Mouse (Mus musculus) G1E-ER4 (cell line): ENCODE results near the gene Arhgef28. TPM values are rescaled to one million over a fixed set of nuclear protein-coding genes. Genes with fewer than 3 reads are reported as not detected.

Experiments
- GATA1 ChIP-seq: IDR thresholded peaks from one replicate; pipeline ENCODE4 v1.8.0; 2012; ENCODE audit warnings: low read length, inconsistent platforms
- polyA plus RNA-seq: library from polyadenylated mRNA; stranded (reverse); fragments of >175 nt; gene quantifications from 2 replicates; pipeline ENCODE4 v1.2.3, GENCODE M21; 2012

The Arhgef28 gene
- polyA plus RNA-seq, 1 experiment: not detected

DNA sequence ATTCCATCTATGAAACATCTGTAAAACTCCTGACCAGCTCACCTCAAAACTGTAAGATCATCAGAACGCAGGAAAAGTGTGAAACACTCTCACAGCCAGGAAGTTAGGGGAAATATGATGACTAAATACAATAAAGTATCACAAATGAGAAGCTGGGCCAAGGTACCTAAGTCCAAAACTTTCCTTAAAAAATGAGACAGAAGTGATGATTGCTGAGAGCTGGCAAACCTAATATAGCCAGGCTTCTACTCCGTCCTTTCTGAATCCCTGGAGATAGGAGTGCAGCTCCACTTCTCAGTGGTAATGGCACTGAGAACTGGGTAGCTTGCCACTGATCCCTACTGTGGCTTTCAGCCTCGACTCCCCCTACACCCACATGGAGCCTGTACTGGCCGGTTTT, 184.3 kb downstream of the Arhgef28 start:
- no peak for TF ChIP-seq GATA1

DNA sequence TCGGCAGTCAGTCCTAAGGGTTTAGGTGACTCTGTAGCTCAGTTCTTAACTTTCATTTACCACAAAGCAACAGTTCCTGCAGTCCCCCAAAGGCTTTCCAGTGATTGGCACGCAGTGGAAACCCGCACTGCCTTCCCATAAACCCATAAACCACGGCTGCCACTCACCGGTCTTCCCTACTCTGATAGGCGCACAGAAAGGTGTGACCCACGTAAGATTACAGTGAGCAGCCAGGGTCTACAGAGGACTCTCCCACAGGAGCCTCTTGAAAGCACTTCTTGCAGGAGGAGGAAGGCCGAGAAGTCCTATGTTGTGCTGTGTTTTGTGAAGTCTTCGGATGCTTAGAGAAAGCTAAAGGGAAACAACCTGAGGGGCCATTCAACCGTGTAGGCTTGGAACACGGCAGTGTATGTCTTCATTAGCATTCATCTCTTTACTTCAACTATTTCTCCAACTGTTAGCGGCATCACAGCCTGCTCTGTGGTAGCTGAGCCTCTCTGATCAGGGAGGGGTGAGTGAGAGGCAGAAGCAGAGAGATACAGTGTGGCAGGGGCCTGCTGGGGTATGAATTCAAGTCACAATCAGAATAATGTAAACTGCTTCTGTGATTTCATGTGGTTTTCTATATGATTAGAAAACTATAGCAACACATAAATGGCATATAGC, 189.2 kb downstream of the Arhgef28 start:
- TF ChIP-seq GATA1: no peak

DNA sequence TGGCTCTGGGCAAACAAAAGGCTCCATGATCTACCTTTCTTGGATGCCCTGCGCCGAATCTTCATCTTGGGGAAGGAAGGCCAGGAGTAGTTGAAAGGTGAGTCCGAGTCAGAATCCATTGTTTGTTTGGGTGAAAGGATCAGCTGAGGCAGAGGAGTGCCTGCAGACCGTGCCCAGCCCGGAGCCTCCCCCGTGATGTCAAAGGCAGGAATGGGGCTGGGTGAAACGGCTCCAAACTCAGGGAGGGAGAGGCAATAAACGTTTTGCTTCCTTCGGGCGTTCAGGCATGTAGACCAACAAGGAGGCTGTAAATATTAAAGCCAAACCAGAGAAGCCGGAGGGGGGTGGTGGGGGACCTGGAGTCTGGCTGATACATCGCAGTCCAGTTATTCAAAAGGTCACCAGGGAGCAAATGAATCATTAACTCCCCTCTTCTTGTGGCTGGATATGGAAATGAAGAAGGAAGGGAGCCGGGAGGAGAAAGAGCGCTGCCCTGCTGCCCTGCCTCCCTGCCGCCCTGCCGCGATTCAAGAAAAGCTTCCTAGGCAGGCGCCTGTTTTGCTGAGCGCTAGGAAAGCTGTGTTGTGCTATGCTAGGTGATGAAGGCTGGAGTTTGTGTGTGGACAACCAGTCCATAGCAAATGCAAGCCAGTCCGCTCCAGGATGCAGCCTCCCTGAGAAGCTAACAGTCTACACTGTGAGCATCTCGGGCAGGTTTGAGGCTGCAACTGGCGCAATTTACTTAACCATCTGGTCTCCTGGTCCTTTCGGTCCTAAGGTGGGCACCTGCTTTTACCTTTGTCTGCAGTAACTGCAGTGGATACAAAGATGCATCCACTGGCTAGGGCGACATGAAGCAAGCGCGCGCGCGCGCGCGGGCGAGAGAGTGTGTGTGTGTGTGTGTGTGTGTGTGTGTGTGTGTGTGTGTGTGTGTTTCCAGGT, 190.0 kb downstream of the Arhgef28 start:
- no peak for TF ChIP-seq GATA1

DNA sequence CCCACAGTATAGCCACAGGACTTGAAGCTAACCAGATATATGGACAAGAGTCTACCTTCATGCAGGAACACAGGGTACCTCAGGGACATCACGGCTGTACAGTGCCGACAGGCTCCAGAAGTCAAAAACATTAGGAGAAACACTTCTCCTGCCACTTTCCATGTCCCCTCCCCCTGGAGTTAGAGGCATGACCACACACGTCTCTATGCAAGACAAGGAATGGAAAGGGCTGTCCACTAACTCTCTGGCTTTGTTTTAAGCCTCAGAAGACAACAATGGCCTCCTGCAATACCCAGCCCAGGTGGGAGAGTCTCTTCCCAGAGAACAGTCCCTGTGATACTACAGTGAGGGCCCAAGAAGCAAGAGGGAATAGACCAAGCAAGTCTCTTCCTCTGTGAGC, 191.3 kb downstream of the Arhgef28 start:
- no peak for TF ChIP-seq GATA1

DNA sequence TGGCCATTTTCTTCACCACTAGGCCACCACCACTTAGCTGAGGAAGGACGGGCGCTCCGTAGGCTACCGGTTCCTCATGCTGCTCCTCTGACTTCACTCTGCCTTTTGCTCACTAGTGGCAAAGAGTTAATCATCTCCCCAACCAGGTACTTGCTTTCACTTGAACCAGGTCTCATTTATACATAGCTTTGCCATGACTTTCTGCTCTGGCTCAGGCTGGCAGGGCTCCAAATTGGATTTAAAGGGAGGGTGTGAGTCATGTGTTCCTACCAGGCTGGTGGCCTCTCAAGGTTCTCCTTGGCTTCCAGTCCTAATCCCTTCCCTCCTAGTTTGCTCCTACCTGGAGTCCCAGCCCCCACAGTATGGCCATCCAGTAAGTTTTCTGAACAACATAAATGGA, 192.5 kb downstream of the Arhgef28 start:
- TF ChIP-seq GATA1: no peak

- TF ChIP-seq GATA1: no peak
Observed at GRCm38 (mm10) chr13:98011931-98012341, 194.3 kb downstream of the Arhgef28 start.

DNA sequence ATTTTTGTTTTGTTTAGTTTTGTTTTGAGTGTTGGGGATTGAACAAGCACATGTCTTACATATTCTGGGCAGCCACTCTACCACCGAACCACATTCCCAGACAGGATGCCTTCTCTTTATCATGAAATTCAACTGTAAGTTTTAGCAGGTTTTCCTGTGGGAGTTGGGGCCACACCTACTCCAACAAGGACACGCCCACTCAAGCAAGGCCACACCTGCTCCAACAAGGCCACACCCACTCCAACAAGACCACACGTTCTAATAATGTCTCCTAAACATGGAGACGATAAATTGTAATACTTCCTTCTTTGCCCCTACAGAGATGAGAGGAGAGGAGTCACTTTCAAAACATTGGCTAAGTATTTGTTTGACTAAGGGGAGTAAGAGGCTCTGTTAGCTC, 197.2 kb downstream of the Arhgef28 start:
- TF ChIP-seq GATA1: no peak

- TF ChIP-seq GATA1: no peak
Observed at GRCm38 (mm10) chr13:98008588-98008987, 197.7 kb downstream of the Arhgef28 start.

DNA sequence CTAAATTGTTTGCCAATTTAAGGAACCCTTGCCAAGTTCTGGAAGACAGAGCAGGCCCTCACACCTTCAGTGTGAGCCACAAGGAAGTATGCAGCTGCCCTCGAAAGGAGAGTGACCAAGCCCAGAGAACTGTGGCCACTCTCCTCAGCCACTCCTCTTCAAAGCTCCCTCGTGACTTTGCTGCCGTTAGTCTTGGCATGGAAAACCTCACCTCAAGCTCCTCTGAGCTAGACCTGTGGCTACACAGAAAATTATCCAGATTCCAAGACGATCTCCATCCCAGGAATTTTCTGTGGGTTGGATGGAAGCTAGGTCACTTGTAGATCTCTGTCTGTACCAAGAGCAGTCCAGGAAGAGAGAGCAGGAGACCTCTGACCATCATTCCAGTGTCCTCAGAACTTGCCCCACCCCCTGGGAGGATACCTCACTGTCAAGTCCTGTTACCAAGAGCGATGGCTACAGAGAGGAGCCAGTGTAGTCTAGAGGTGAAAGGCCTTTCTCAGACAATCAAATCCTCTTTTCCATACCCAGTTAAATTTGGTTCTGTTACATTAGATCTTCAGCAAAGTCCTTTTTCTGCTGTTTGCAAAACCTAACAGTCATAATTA, 200.5 kb downstream of the Arhgef28 start:
- TF ChIP-seq GATA1: no peak

- TF ChIP-seq GATA1: no peak
Observed at GRCm38 (mm10) chr13:98004647-98005414, 201.4 kb downstream of the Arhgef28 start.

DNA sequence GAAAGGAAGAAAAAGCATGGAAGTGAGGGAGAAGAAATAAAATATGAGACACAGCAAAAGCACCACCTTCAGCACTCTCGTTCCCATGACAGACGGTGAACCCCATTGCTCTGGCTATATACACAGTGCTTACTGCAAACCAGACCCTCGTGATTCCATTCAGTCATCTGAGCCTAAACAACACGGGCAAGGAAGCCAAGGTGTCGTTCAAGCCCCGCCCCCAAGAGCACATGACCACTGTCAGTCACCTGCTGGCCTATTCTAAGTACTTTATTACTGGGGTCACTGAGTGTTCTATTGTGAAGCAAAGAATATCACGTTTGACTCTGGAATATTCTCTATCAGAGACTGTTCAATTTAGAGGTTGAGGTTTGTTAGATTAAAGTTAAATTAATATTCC, 202.5 kb downstream of the Arhgef28 start:
- TF ChIP-seq GATA1: no peak

GRCm38 (mm10) chr13:98002598-98002997, 203.6 kb downstream of the Arhgef28 start:
- no peak for TF ChIP-seq GATA1

- TF ChIP-seq GATA1: no peak
Observed at GRCm38 (mm10) chr13:98002121-98002520, 204.1 kb downstream of the Arhgef28 start.

- TF ChIP-seq GATA1: no peak
Observed at GRCm38 (mm10) chr13:98001719-98002118, 204.5 kb downstream of the Arhgef28 start.

- TF ChIP-seq GATA1: no peak
Observed at GRCm38 (mm10) chr13:98000841-98001240, 205.4 kb downstream of the Arhgef28 start.

GRCm38 (mm10) chr13:97999130-97999529, 207.1 kb downstream of the Arhgef28 start:
- TF ChIP-seq GATA1: no peak

DNA sequence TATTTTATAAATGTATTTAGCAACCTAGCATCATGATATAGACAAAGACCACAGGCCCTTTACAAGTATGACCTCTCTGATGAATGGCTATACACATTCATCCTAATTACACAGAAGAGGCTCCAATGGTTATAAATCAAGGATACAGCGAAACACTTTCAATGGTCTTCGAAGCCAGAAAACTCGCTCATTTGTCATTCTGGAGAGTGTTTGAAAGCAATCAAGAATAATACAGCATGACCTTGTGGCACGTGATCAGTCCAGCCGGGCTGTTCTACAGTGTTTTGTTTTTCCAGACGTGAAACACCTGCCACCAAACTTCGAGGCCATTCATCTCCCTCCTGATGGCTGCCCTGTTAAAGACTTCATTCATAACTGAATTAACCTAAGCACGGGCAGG, 207.7 kb downstream of the Arhgef28 start:
- no peak for TF ChIP-seq GATA1
